Mouse (Mus musculus) bone marrow, adult 2 months (tissue): ENCODE measurements at regions not wholly inside any gene's neighbourhood (a gene's known extent, or its start where the extent isn't known, plus 50 kb on each side); places are given as distances from the start of the nearest gene placed in this dataset.

Experiments used
- CTCF ChIP-seq: fragments of 200-500 bp; IDR thresholded peaks from 2 replicates; pipeline ENCODE4 v1.5.1; 2011; ENCODE audit warnings: low read length, control low read depth; ENCODE audit not compliant: control insufficient read depth, insufficient read depth
- POLR2A ChIP-seq: fragments of 200-500 bp; IDR thresholded peaks from 2 replicates; pipeline ENCODE4 v1.6.1; 2011; ENCODE audit warnings: low read depth, mild to moderate bottlenecking, control low read depth, low read length, borderline replicate concordance; ENCODE audit not compliant: control insufficient read depth

DNA sequence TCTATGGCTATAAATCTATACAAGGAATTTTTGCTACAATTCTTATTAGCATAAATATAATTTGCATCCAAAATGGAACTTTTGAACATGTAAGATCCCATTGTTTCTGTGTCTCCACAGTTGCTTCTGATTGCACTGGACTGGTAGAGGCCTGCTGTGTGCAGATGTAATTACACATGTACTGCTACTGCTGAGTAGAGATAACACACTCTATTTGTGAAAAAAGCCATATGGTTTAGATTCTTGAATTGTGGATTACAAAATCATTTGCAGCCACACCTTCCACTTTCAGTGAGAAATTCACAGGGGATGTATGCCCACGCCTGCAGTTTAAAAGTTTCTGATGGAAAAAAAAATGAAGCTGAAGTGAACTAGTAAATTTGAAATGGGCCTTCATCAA lies 288.2 kb upstream of the Adamts5 start:
- no peak for TF ChIP-seq CTCF
- TF ChIP-seq POLR2A: no peak
